Mouse (Mus musculus): ENCODE data around the gene Gm14308.
"Not testable (repeated sequence)": the region's sequence is repeated elsewhere in the genome, so short reads cannot be mapped to it uniquely, and the experiment has no call there.

Gene Gm14308

DNA sequence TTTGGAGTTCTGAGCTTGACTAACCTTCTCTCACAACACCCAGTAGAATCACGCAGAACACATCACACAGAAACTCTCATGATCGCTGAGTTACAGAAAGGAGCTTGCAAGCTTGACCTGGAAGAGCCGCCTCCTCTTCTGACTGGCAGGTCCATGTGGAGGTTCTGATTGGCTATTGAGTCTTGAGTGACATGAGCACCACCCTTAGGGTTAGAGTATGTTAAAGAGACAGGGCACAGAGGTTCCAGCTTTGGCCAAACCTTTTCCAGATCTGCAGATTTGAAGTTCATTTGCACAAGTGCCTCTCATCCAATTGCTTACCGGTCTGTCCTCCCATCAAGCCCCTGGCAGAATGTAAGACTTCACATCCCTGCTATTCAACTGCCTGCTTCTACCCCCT lies at the start of gene Gm14308:
TSS of gene Gm14308 (minus strand) at position 101 of the 400 bp plus-strand sequence.
- not testable (repeated sequence) for DNase-seq

DNA sequence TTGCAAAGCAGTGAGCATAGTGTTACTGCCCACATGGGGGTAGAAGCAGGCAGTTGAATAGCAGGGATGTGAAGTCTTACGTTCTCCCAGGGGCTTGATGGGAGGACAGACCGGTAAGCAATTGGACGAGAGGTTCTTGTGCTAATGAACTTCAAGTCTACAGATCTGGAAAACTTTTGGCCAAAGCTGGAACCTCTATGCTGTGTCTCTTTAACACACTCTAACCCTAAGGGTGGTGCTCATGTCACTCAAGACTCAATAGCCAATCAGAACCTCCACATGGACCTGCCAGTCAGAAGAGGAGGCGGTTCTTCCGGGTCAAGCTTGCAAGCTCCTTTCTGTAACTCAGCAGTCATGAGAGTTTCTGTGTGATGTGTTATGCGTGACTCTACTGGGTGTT lies 34.1 kb upstream of the Gm14308 start, which contains the start of gene Zfp973:
TSS of gene Zfp973 (plus strand) at position 301 of the 400 bp plus-strand sequence.
- DNase-seq = not testable (repeated sequence)
